Mouse (Mus musculus) G1E (cell line): ENCODE measurements around the gene Nxpe3.

Source experiments
- CTCF ChIP-seq: IDR thresholded peaks from 2 replicates; pipeline ENCODE4 v1.5.1; 2012; ENCODE audit warnings: low read depth, low read length, inconsistent platforms, mixed read lengths
- GATA1 ChIP-seq: IDR thresholded peaks from 2 replicates; pipeline ENCODE4 v1.6.1; 2012; ENCODE audit warnings: borderline replicate concordance, low read length, inconsistent platforms, mixed read lengths
- TAL1 ChIP-seq: conservative IDR thresholded peaks from 2 replicates; pipeline ENCODE4 v1.6.1; 2012; ENCODE audit warnings: low read depth, low read length, inconsistent platforms, mixed read lengths

GRCm38 (mm10) chr16:55934453-55935037, 39.5 kb upstream of the Nxpe3 start, which contains the start of gene Cep97:
- no peak for TF ChIP-seq CTCF
- TF ChIP-seq GATA1 = no peak
- TF ChIP-seq TAL1 = peak; percentile 31; the same call in 1 of the 2 replicates
